ENCODE assay signal across 8 mouse cellular contexts in the genomic region with DNA sequence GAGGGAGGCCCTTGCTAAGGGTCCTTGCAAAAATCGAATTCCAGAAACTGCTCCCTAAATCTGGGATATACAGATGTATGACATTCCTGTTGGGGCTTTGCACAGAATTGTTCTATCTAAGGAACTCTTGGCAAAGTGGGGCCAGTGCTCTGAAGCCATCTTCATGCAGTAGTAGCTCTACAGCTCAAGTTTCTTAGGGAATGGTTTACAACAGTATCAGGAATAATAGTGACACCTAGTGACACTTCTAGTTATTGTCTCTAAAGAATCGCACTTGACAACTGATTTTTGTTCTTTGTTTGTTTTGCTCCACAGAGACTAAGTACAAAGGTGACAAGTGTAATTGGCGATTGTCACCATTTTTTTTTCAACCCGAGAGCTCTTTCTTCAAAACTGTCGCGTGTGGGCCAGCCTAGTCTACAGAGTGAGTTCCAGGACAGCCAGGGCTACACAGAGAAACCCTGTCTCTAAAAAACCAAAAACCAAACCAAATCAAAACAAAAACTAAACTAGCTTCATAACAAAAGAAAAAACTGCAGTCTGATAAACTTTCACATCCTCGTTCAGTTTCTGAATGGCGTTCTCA. TPM values are rescaled to one million over a fixed set of nuclear protein-coding genes. Genes with fewer than 3 reads are reported as not detected.
DNase-seq lines count a peak whose midpoint lies in the region.

No protein-coding gene starts in this region.

- intact Hi-C loops in left cerebral cortex, postnatal 4 days (cut with DNase I), result loop anchor here (5.0 kb wide), 2 partner anchors 116 to 216 kb away; partner anchors contain the start of gene Tgif1
- intact Hi-C loops in left cerebral cortex, postnatal 36 days (cut with DNase I), result loop anchor here (5.0 to 10.0 kb wide), 3 partner anchors 121 to 264 kb away; no protein-coding TSS in a partner anchor

- DNase-seq in cerebellum, postnatal 10 days, result peak; percentile 23 to 63
- no peak for DNase-seq in cerebellum, postnatal 36 days
- DNase-seq in A20 (ENCODE audit: low read depth, low spot score), result peak; percentile 80
- DNase-seq in embryo, embryonic 11.5 days (ENCODE audit: low read depth, low spot score), result peak; percentile 37
- DNase-seq in kidney, postnatal 36 days, result peak; percentile 29 to 39
- DNase-seq in spleen, postnatal 36 days (ENCODE audit: low spot score in 2 of 2), result no peak
- no peak for DNase-seq in left cerebral cortex, postnatal 4 days
- DNase-seq in left cerebral cortex, postnatal 36 days (ENCODE audit: low spot score in 2 of 2), result no peak

RNA-seq across cellular contexts. Expression of gene Myom1, which starts 33.7 kb away (rescaled TPM):
- total RNA-seq in left cerebral cortex, postnatal 4 days (2021), result 1 to 10 TPM; 1.8 to 2.1 TPM
- 1 to 10 TPM; 2.3 to 3.7 TPM for total RNA-seq in left cerebral cortex, postnatal 36 days (2021)

RNA-seq across cellular contexts. Expression of gene Myl12a, which starts 34.0 kb away (rescaled TPM):
- 10 to 100 TPM; 43.7 to 53.6 TPM for total RNA-seq in left cerebral cortex, postnatal 4 days (2021)
- 10 to 100 TPM; 39.9 to 44.1 TPM for total RNA-seq in left cerebral cortex, postnatal 36 days (2021)

Comparison
In these comparisons a context has a peak if more than half of its experiments do, and no peak if none do; other contexts are left out.
1. DNase-seq: peak in cerebellum, postnatal 10 days (2 of 2), A20 (single experiment), embryo, embryonic 11.5 days (single experiment) and kidney, postnatal 36 days (2 of 2); none in cerebellum, postnatal 36 days (0 of 2), spleen, postnatal 36 days (0 of 2), left cerebral cortex, postnatal 4 days (single experiment) and left cerebral cortex, postnatal 36 days (0 of 2).